Comparison of ENCODE assay signal across 22 mouse cellular contexts in the genomic region with DNA sequence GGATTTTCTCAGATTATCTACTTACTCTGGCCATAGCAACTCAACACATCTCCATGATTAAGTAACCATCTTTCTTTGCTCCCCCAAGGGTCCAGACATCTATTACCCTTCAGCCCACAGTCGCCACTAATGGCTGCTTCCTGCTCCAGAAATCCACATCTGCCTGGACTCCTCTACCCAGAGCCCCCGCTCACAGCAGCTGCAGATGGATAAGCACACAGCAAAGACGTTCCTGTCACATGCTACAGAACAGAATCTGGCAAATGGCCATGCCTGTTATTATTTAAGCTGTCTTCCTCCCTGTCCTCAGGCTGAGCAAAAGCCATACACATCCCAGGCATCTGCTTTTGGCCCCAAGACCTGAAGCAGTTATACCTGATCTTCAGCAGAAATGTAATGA.
A peak's percentile ranks its signal among the peaks of the same experiment; 100 is the strongest.
DNase-seq lines count a peak whose midpoint lies in the region; ATAC-seq lines count a peak whose summit lies in the region.
"Had no signal": no experiment of that assay in that cellular context is flagged by ENCODE, and none has a peak within 500 bp of the region (broad histone marks: within the 10 kb centered on the region; RNA-seq: fewer than 3 reads in every experiment).

No protein-coding gene starts in this region.

- no peak overlapping the region for H3K9ac ChIP-seq in forebrain, embryonic 16.5 days (replicated peaks; ENCODE audit: low read depth, low read length)
- H3K9ac ChIP-seq in kidney, embryonic 14.5 days (ENCODE audit: low read depth, low read length): no peak overlapping the region
- no peak overlapping the region for H3K9ac ChIP-seq in midbrain, embryonic 14.5 days (replicated peaks; ENCODE audit: low read length)
- no peak overlapping the region for H3K9ac ChIP-seq in midbrain, embryonic 15.5 days
- H3K9ac ChIP-seq: embryonic facial prominence, embryonic 13.5 days; forebrain, embryonic 13.5 days; midbrain, embryonic 12.5 days had no signal

- 52% methylated on average over 3 of the region's 3 CpGs for WGBS in forebrain, embryonic 16.5 days
- 81% methylated on average over 3 of the region's 3 CpGs for WGBS in forebrain, embryonic 10.5 days
- WGBS in kidney, embryonic 14.5 days: 47% methylated on average over 3 of the region's 3 CpGs
- WGBS in midbrain, embryonic 14.5 days: 51% methylated on average over 3 of the region's 3 CpGs
- 60% methylated on average over 3 of the region's 3 CpGs for WGBS in midbrain, embryonic 15.5 days

- no peak overlapping the region for H3K4me3 ChIP-seq in forebrain, embryonic 16.5 days (replicated peaks; ENCODE audit: low read length)
- H3K4me3 ChIP-seq in forebrain, embryonic 10.5 days: no peak overlapping the region
- no peak overlapping the region for H3K4me3 ChIP-seq in kidney, embryonic 14.5 days (ENCODE audit: low read length)
- H3K4me3 ChIP-seq in midbrain, embryonic 14.5 days (replicated peaks; ENCODE audit: low read depth, low read length): no peak overlapping the region
- H3K4me3 ChIP-seq in midbrain, embryonic 15.5 days: no peak overlapping the region
- H3K4me3 ChIP-seq: embryonic facial prominence, embryonic 13.5 days; forebrain, embryonic 13.5 days; gastrocnemius, adult 2 months; hindbrain, embryonic 10.5 days; midbrain, embryonic 12.5 days had no signal

- no peaks in the 10 kb centered on the region for H3K4me1 ChIP-seq in forebrain, embryonic 16.5 days (replicated peaks; ENCODE audit: control insufficient read depth, insufficient read depth, low read length)
- H3K4me1 ChIP-seq in forebrain, embryonic 10.5 days: peaks cover 9% of the 10 kb centered on the region; the same call in 1 of the 2 replicates
- no peaks in the 10 kb centered on the region for H3K4me1 ChIP-seq in kidney, embryonic 14.5 days (ENCODE audit: control insufficient read depth, insufficient read depth, low read length)
- no peaks in the 10 kb centered on the region for H3K4me1 ChIP-seq in midbrain, embryonic 14.5 days (ENCODE audit: control insufficient read depth, insufficient read depth, low read length)
- H3K4me1 ChIP-seq in midbrain, embryonic 15.5 days: peaks cover 6% of the 10 kb centered on the region; the same call in 1 of the 2 replicates
- H3K4me1 ChIP-seq: forebrain, embryonic 13.5 days; midbrain, embryonic 12.5 days had no signal

- no peak overlapping the region for H3K27ac ChIP-seq in forebrain, embryonic 16.5 days (ENCODE audit: low read length)
- no peak overlapping the region for H3K27ac ChIP-seq in forebrain, embryonic 10.5 days
- no peak overlapping the region for H3K27ac ChIP-seq in kidney, embryonic 14.5 days (ENCODE audit: low read depth, low read length)
- no peak overlapping the region for H3K27ac ChIP-seq in midbrain, embryonic 14.5 days (replicated peaks; ENCODE audit: low read depth, low read length)
- no peak overlapping the region for H3K27ac ChIP-seq in midbrain, embryonic 15.5 days
- H3K27ac ChIP-seq: embryonic facial prominence, embryonic 13.5 days; forebrain, embryonic 13.5 days; gastrocnemius, adult 2 months; hindbrain, embryonic 10.5 days; midbrain, embryonic 12.5 days had no signal

- no peaks in the 10 kb centered on the region for H3K9me3 ChIP-seq in forebrain, embryonic 16.5 days (ENCODE audit: control insufficient read depth, low read length)
- H3K9me3 ChIP-seq in forebrain, embryonic 10.5 days: no peaks in the 10 kb centered on the region
- H3K9me3 ChIP-seq in kidney, embryonic 14.5 days (ENCODE audit: control insufficient read depth, low read length): no peaks in the 10 kb centered on the region
- no peaks in the 10 kb centered on the region for H3K9me3 ChIP-seq in midbrain, embryonic 14.5 days (ENCODE audit: control insufficient read depth, low read length)
- no peaks in the 10 kb centered on the region for H3K9me3 ChIP-seq in midbrain, embryonic 15.5 days
- H3K9me3 ChIP-seq: embryonic facial prominence, embryonic 13.5 days; forebrain, embryonic 13.5 days; hindbrain, embryonic 10.5 days; midbrain, embryonic 12.5 days had no signal

- H3K4me2 ChIP-seq in forebrain, embryonic 16.5 days (ENCODE audit: low read length): no peak overlapping the region
- no peak overlapping the region for H3K4me2 ChIP-seq in kidney, embryonic 14.5 days (replicated peaks; ENCODE audit: low read depth, low read length)
- H3K4me2 ChIP-seq in midbrain, embryonic 14.5 days (ENCODE audit: low read length): no peak overlapping the region
- H3K4me2 ChIP-seq in midbrain, embryonic 15.5 days: no peak overlapping the region
- H3K4me2 ChIP-seq: embryonic facial prominence, embryonic 13.5 days; forebrain, embryonic 13.5 days; liver, embryonic 11.5 days; midbrain, embryonic 12.5 days had no signal

- DNase-seq in forebrain, embryonic 10.5 days (ENCODE audit: extremely low spot score, low spot score): no peak
- no peak for DNase-seq in kidney, adult 18-20 months
- peak; percentile 31 for DNase-seq in midbrain, embryonic 14.5 days
- DNase-seq in embryo, embryonic 10.5 days (ENCODE audit: low spot score): no peak
- DNase-seq in adipocyte (ENCODE audit: low spot score): no peak
- DNase-seq: cerebellum, adult 11 months; cerebellum, postnatal 25 days; gastrocnemius, adult 2 months; lung, postnatal 14 days; right cerebral cortex, adult 18-20 months; spleen, adult 18-20 months; thymus, postnatal 4 days had no signal

- peak; percentile 43; the same call in 1 of the 2 replicates for ATAC-seq in forebrain, embryonic 16.5 days
- ATAC-seq in kidney, embryonic 14.5 days (ENCODE audit: low FRiP score, low TSS enrichment): peak; percentile 58; the same call in 1 of the 2 replicates
- no peak for ATAC-seq in midbrain, embryonic 14.5 days (ENCODE audit: low FRiP score, low TSS enrichment)
- ATAC-seq in midbrain, embryonic 15.5 days (replicated peaks): no peak
- ATAC-seq: forebrain, embryonic 13.5 days; inflammation-experienced regulatory T-cells, adult 6 months; Patski had no signal

- no peaks in the 10 kb centered on the region for H3K27me3 ChIP-seq in forebrain, embryonic 16.5 days (replicated peaks; ENCODE audit: control insufficient read depth, insufficient read depth, low read length)
- no peaks in the 10 kb centered on the region for H3K27me3 ChIP-seq in forebrain, embryonic 10.5 days (ENCODE audit: poor library complexity, severe bottlenecking)
- no peaks in the 10 kb centered on the region for H3K27me3 ChIP-seq in kidney, embryonic 14.5 days (ENCODE audit: control insufficient read depth, insufficient read depth, low read length)
- H3K27me3 ChIP-seq in midbrain, embryonic 14.5 days (ENCODE audit: control insufficient read depth, insufficient read depth, low read length): no peaks in the 10 kb centered on the region
- no peaks in the 10 kb centered on the region for H3K27me3 ChIP-seq in midbrain, embryonic 15.5 days (replicated peaks)
- H3K27me3 ChIP-seq: embryonic facial prominence, embryonic 13.5 days; forebrain, embryonic 13.5 days; midbrain, embryonic 12.5 days; Patski had no signal

- H3K36me3 ChIP-seq in forebrain, embryonic 16.5 days (ENCODE audit: control insufficient read depth, insufficient read depth): no peaks in the 10 kb centered on the region
- H3K36me3 ChIP-seq in forebrain, embryonic 10.5 days (replicated peaks): no peaks in the 10 kb centered on the region
- no peaks in the 10 kb centered on the region for H3K36me3 ChIP-seq in kidney, embryonic 14.5 days (ENCODE audit: control insufficient read depth, insufficient read depth, low read length)
- H3K36me3 ChIP-seq in midbrain, embryonic 14.5 days (ENCODE audit: control insufficient read depth, insufficient read depth, low read length): no peaks in the 10 kb centered on the region
- no peaks in the 10 kb centered on the region for H3K36me3 ChIP-seq in midbrain, embryonic 15.5 days (replicated peaks)
- H3K36me3 ChIP-seq: embryonic facial prominence, embryonic 13.5 days; hindbrain, embryonic 10.5 days; midbrain, embryonic 12.5 days had no signal

Comparison
In these comparisons a context has a peak if more than half of its experiments do, and no peak if none do; other contexts are left out.
1. ATAC-seq: peak in forebrain, embryonic 16.5 days (single experiment) and kidney, embryonic 14.5 days (single experiment); none in midbrain, embryonic 14.5 days (single experiment) and midbrain, embryonic 15.5 days (single experiment).